Mouse (Mus musculus): Measurements from ENCODE around the gene Aqp7.

Gene Aqp7

GRCm38 (mm10) chr4:41063351-41063750 is 15.4 kb upstream of the Aqp7 start:
- in situ Hi-C loops (cut with MboI; ENCODE audit: low sequenced_read_pairs), result no loop called here

DNA sequence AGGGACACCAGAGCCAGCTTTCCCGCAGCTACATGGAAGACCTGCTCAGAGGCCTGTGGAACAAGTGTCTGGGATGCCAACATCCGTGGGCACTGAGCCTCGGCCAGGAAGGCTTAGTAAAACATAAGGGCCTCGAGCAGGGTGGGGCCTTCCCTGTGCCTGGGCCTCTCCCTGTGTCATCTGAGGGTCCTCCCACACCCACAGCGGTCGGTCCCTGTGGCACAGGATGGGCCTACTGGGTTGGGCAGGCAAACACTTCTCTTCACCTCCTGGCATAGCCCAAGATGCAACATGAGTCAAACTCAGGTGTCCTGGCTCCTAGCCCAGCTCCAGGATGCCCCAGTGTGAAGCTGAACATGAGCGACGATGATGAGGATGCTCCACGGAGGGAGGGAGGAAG is 9.4 kb upstream of the Aqp7 start:
- in situ Hi-C loops (cut with MboI; ENCODE audit: low sequenced_read_pairs), result no loop called here

- in situ Hi-C loops (cut with MboI; ENCODE audit: low sequenced_read_pairs), result no loop called here
Observed at GRCm38 (mm10) chr4:41056742-41057332, 8.9 kb upstream of the Aqp7 start.

- in situ Hi-C loops (cut with MboI; ENCODE audit: low sequenced_read_pairs), result no loop called here
Observed at GRCm38 (mm10) chr4:41056253-41056652, 8.3 kb upstream of the Aqp7 start.

DNA sequence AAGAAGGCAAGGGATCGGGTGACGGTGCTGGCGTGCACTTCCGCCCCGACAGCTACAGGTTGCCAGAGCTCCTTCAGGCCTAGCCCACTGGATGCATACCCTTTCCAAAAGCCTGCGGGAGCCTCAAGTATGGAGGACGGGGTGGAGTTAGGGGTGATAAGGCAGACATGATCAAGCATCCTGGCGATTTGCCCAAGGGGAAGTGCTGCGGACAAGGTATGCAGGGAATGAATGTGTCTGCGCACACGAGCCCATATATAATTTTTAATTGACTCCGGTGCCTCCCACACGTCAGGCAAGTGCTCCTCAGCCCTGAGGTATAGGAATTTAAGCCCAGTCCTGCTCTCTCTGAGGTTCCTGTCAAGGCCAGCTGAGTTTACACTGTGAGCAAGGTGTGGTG is 7.2 kb upstream of the Aqp7 start:
- in situ Hi-C loops (cut with MboI; ENCODE audit: low sequenced_read_pairs), result no loop called here

DNA sequence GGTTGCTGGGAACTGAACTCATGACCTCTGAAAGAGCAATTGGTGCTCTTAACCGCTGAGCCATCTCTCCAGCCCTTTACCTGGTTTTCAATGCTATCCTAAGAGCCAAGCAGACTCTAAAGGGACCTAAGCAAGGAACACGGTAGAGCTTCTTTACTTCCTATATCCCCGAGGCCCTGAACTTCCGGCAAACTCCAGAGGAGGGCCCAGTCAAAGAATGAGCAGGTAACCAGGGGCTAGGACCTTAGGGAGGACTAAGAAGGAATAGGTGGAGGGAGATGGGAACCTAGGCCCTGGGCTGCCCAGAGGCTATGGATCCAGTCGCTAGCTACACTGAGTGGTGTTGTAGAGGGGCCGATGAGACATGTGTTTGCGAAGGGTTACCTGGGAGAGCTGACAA is 3.8 kb upstream of the Aqp7 start:
- in situ Hi-C loops (cut with MboI; ENCODE audit: low sequenced_read_pairs), result loop anchor here (5.0 kb wide), 1 partner anchor 66 kb away; no protein-coding TSS in a partner anchor

DNA sequence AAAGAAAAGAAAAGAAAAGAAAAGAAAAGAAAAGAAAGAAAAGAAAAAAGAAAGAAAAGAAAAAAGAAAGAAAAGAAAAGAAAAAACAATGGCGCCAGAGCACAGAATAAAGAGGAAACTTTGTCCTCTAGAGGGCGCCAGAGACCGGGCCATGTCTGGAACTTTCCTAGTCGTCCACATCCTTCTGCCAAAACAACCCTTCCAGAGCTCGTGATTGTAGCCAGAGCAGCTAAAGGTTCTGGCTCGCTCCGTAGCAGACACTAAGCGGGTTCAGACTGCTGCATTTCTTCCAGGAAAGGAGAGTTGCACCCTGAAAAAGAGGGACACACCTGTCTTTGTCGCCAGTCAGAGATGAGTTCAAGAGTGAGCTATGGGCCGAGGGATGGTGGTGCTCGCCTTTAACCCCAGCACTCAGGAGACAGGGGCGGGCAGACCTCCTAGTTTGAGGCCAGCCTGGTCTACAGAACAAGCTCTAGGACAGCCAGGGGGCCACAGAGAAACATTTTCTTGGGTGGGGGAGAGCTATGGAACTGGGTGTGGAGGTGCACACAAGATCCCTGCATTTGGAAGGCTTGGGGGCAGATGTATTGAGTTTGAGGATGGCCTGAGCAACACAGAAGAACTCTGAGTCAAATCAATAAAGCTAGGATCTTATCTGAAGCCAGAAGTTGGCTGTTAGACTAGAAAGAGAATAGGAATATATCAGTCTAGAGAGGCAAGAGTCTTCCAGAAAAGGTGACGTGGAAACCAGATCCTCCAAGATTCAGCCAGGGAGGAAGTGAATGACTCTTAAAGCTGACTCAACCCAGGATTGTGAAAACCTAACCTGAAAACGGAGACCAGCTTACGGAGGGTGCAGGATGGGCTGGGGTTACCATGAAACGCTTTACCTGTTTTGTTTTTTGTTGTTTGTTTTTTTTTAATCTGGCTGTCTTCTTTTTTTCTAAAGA is 3.1 kb upstream of the Aqp7 start:
- in situ Hi-C loops (cut with MboI; ENCODE audit: low sequenced_read_pairs), result loop anchor here (5.0 kb wide), 1 partner anchor 66 kb away; no protein-coding TSS in a partner anchor

- in situ Hi-C loops (cut with MboI; ENCODE audit: low sequenced_read_pairs), result no loop called here
Observed at GRCm38 (mm10) chr4:41048926-41049325, 987 bp upstream of the Aqp7 start.

- in situ Hi-C loops (cut with MboI; ENCODE audit: low sequenced_read_pairs), result no loop called here
Observed at GRCm38 (mm10) chr4:41046254-41046795, 1.6 kb downstream of the Aqp7 start.

DNA sequence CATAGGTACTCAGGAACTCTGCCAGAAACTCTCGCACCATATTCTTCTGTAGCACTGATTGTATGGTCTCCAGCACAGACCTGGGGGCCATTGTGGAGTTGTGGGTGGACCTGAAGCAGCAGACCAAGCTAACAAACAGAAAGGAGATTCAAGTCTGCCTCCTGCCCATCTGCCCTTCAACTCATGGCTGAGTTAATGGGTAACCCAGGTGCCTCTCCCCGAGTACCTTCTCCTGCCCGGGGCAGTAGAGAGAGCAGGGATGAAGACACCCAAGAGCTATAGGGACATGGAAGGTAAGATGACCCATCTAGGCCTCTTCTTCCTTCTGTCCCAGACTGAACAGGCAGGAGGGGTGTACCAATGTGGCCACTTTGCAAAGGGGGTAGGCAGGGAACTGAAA is 2.7 kb downstream of the Aqp7 start:
- in situ Hi-C loops (cut with MboI; ENCODE audit: low sequenced_read_pairs), result no loop called here

GRCm38 (mm10) chr4:41043961-41044360 is 4.0 kb downstream of the Aqp7 start:
- in situ Hi-C loops (cut with MboI; ENCODE audit: low sequenced_read_pairs), result no loop called here

DNA sequence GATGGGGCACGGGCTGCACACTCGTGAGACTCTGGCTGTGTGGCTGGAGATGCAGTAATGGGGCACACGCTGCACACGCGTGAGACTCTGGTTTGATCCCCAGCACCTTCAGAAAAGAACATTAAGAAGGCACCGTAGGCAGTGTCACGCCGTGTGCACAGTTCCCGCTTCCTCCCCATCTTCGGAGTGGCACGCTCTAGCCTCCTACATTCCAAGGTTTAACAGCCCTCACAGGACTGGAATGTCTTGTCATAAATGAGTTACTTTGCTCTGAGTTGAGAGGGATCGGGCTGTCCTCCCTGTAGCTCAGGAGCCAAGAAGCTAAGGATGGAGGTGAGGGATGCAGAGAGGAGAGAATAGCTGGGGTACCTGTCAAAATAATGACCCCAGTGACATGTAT is 5.1 kb downstream of the Aqp7 start:
- in situ Hi-C loops (cut with MboI; ENCODE audit: low sequenced_read_pairs), result no loop called here

DNA sequence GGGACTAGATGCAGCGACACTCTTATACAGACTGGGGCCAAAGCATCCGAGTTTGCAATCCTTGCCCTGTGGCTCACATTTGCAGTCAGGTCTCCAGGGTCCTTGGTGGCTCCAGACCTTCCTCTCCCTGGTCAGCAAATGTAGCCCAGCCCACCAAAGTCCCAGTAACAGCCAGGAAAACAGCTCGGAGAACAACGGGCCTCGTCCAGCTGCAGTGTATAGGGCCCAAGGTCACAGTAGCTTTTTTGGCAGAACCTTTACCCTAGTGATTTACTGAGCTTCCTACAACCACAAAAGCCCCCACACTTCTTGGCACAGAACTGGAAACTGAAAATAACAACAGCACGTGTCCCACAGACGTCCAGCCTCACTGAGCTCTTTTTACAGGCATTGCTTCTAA is 7.0 kb downstream of the Aqp7 start:
- in situ Hi-C loops (cut with MboI; ENCODE audit: low sequenced_read_pairs), result no loop called here

GRCm38 (mm10) chr4:41037942-41038341 is 10.0 kb downstream of the Aqp7 start:
- in situ Hi-C loops (cut with MboI; ENCODE audit: low sequenced_read_pairs), result no loop called here

DNA sequence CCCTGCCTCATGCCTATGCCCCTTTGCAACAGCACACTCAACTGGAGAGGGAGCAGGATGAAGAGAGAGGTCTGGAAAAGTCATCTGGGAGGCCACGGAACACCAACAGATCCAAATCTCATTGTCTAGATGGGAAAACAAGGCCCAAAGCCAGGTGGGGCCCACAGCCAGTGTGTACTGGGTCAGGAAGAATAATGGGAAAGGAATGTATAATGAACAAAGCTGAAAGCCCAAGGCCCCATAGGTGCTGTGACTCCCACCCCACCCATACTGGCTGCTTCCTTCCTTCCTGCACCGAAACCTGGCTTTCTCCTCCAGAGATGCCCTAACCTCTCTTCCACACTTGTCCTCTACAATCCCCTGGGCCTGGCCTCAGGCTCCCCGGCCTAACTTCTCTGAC is 16.7 kb downstream of the Aqp7 start:
- in situ Hi-C loops (cut with MboI; ENCODE audit: low sequenced_read_pairs), result no loop called here

DNA sequence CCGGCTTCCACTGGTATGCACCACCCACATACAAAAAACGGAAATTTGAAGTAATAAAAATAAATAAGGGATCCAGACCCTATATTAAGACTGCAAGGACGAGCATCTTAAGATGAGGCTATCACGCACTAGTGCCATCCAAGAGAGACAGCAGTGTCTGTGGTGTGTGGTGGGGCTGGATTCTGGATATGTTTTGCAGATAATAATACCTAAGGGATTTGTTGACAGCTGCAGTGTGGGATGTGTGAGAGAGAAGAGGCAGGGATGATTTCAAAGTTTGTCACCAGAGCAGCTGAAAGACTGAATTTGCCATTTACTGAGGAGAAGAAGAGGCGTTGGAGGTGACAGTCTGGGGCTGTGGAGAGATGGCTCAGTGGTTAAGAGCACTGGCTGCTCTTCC is 18.6 kb downstream of the Aqp7 start:
- in situ Hi-C loops (cut with MboI; ENCODE audit: low sequenced_read_pairs), result no loop called here

- in situ Hi-C loops (cut with MboI; ENCODE audit: low sequenced_read_pairs), result no loop called here
Observed at GRCm38 (mm10) chr4:41028272-41028671, 19.7 kb downstream of the Aqp7 start.

GRCm38 (mm10) chr4:41027872-41028271 is 20.1 kb downstream of the Aqp7 start:
- in situ Hi-C loops (cut with MboI; ENCODE audit: low sequenced_read_pairs), result no loop called here

DNA sequence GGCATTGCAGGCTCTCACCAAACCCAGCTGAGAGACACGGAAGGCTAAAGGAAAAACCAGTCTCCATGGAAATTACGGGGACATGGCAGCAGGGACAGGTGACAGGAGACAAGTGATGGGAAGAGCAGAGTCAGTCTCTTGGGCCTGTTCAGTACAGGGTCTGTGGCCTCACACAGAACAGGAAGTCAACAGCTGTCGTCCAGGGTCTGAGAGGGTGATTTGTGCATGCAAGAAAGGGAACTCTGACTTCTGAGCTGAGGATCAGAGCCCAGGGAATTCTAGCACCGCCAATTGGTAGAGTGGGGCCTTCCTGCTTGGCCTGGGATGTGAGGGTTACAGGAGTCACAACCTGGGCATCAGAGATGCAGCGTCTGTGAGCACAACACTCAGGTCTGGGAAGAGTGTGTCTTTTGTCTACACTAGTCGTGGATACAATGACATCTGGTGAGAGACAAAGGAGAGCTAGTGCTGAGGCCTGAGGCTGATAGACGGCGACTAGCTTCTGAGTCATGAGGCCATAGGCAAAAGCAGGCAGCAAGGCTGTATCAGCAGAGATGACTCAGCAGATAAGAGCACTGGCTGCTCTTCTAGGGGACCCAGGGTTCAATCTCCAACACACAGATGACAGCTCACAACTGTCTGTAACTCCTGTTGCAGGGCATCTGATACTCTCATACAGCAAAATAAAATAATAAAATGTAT is 21.7 kb downstream of the Aqp7 start:
- in situ Hi-C loops (cut with MboI; ENCODE audit: low sequenced_read_pairs), result no loop called here

DNA sequence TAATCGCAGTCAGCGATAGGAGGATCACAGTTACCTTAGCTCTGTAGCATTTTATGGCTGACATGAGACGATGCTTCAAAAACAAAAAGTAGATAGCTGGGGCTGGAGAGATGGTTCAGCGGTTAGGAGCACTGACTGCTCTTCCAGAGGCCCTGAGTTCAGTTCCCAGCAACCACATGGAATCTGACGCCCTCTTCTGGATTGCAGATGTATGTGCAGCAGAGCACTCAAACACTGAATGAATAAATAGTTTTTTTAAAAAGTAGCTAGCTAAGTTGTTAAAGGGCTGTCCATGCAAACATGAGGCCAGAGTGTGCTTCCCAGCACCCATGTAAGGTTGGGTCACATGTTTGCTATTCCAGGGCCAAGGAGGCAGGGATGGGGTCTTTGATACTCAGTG is 26.8 kb downstream of the Aqp7 start:
- in situ Hi-C loops (cut with MboI; ENCODE audit: low sequenced_read_pairs), result no loop called here

GRCm38 (mm10) chr4:41015798-41016197 is 32.1 kb downstream of the Aqp7 start:
- in situ Hi-C loops (cut with MboI; ENCODE audit: low sequenced_read_pairs), result no loop called here
